Mouse (Mus musculus): ENCODE results near the gene Ifnar2. TPM values are rescaled to one million over a fixed set of nuclear protein-coding genes. Genes with fewer than 3 reads are reported as not detected.
A peak's percentile ranks its signal among the peaks of the same experiment; 100 is the strongest.

The Ifnar2 gene
- polyA plus RNA-seq, 1 experiment from 2014 or later: 75.5 TPM

GRCm38 (mm10) chr16:91390100-91390499 is 17.5 kb downstream of the Ifnar2 start:
- Histone ChIP-seq H3K9ac (ENCODE audit: low read depth, low read length) (no peak overlapping the region), H3K4me3 (ENCODE audit: low read depth, low read length) (no peak overlapping the region), H3K4me2 (replicated peaks; ENCODE audit: low read depth) (no peak overlapping the region), H3K36me3 (ENCODE audit: control insufficient read depth, insufficient read depth) (peaks cover 46% of the 10 kb centered on the region), H3K4me1 (replicated peaks; ENCODE audit: control insufficient read depth, insufficient read depth, low read length) (no peaks in the 10 kb centered on the region), H3K27me3 (replicated peaks; ENCODE audit: control insufficient read depth, insufficient read depth, low read length) (no peaks in the 10 kb centered on the region), H3K9me3 (ENCODE audit: control insufficient read depth) (0 out of 2 replicates have a peak, but pooled peaks cover 5% of the 10 kb centered on the region), H3K27ac (ENCODE audit: low read depth, low read length) (no peak overlapping the region)
- TF ChIP-seq CTCF (IDR thresholded peaks at IDR 0.05; ENCODE audit: low read depth): peak; percentile 75
- no peak for ATAC-seq
- 94% methylated on average over 4 of the region's 4 CpGs for WGBS

GRCm38 (mm10) chr16:91391421-91391820 is 18.8 kb downstream of the Ifnar2 start, which contains the start of gene Gm21970:
Gm21970 (plus strand) TSS chr16:91391721.
- Histone ChIP-seq H3K27ac (ENCODE audit: low read depth, low read length) (no peak within 1 kb of the TSS), H3K9ac (ENCODE audit: low read depth, low read length) (no peak within 1 kb of the TSS), H3K4me1 (replicated peaks; ENCODE audit: control insufficient read depth, insufficient read depth, low read length) (no peaks in the 10 kb centered on the region), H3K9me3 (ENCODE audit: control insufficient read depth) (0 out of 2 replicates have a peak, but pooled peaks cover 5% of the 10 kb centered on the region), H3K4me2 (replicated peaks; ENCODE audit: low read depth) (no peak within 1 kb of the TSS), H3K4me3 (ENCODE audit: low read depth, low read length) (no peak within 1 kb of the TSS), H3K36me3 (ENCODE audit: control insufficient read depth, insufficient read depth) (peaks cover 47% of the 10 kb centered on the region), H3K27me3 (replicated peaks; ENCODE audit: control insufficient read depth, insufficient read depth, low read length) (no peaks in the 10 kb centered on the region)
- WGBS: 81% methylated on average over 5 of the region's 5 CpGs
- no peak for ATAC-seq
- TF ChIP-seq CTCF (IDR thresholded peaks at IDR 0.05; ENCODE audit: low read depth): no peak

GRCm38 (mm10) chr16:91394826-91395410 is 22.3 kb downstream of the Ifnar2 start:
- H3K36me3 ChIP-seq (ENCODE audit: control insufficient read depth, insufficient read depth): peaks cover 29% of the 10 kb centered on the region
- H3K9me3 ChIP-seq (ENCODE audit: control insufficient read depth): 0 out of 2 replicates have a peak, but pooled peaks cover 2% of the 10 kb centered on the region
- WGBS: 65% methylated on average over 4 of the region's 4 CpGs
- ATAC-seq: no peak
- TF ChIP-seq CTCF (IDR thresholded peaks at IDR 0.05; ENCODE audit: low read depth): no peak
- no peaks in the 10 kb centered on the region for H3K27me3 ChIP-seq (replicated peaks; ENCODE audit: control insufficient read depth, insufficient read depth, low read length)
- H3K9ac ChIP-seq (ENCODE audit: low read depth, low read length): no peak overlapping the region
- no peak overlapping the region for H3K4me2 ChIP-seq (replicated peaks; ENCODE audit: low read depth)
- no peaks in the 10 kb centered on the region for H3K4me1 ChIP-seq (replicated peaks; ENCODE audit: control insufficient read depth, insufficient read depth, low read length)
- no peak overlapping the region for H3K27ac ChIP-seq (ENCODE audit: low read depth, low read length)
- no peak overlapping the region for H3K4me3 ChIP-seq (ENCODE audit: low read depth, low read length)

- H3K4me1 ChIP-seq (replicated peaks; ENCODE audit: control insufficient read depth, insufficient read depth, low read length): no peaks in the 10 kb centered on the region
- H3K27me3 ChIP-seq (replicated peaks; ENCODE audit: control insufficient read depth, insufficient read depth, low read length): no peaks in the 10 kb centered on the region
- no peak overlapping the region for H3K4me3 ChIP-seq (ENCODE audit: low read depth, low read length)
- 72% methylated on average over 8 of the region's 8 CpGs for WGBS
- peaks cover 29% of the 10 kb centered on the region for H3K36me3 ChIP-seq (ENCODE audit: control insufficient read depth, insufficient read depth)
- no peak for TF ChIP-seq CTCF (IDR thresholded peaks at IDR 0.05; ENCODE audit: low read depth)
- H3K4me2 ChIP-seq (replicated peaks; ENCODE audit: low read depth): no peak overlapping the region
- ATAC-seq: no peak
- no peak overlapping the region for H3K9ac ChIP-seq (ENCODE audit: low read depth, low read length)
- no peaks in the 10 kb centered on the region for H3K9me3 ChIP-seq (ENCODE audit: control insufficient read depth)
- no peak overlapping the region for H3K27ac ChIP-seq (ENCODE audit: low read depth, low read length)
Measured at GRCm38 (mm10) chr16:91395633-91396392, 23.2 kb downstream of the Ifnar2 start.

GRCm38 (mm10) chr16:91396844-91397537 is 24.4 kb downstream of the Ifnar2 start:
- H3K27ac ChIP-seq (ENCODE audit: low read depth, low read length): no peak overlapping the region
- H3K36me3 ChIP-seq (ENCODE audit: control insufficient read depth, insufficient read depth): peaks cover 24% of the 10 kb centered on the region; the same call in 1 of the 2 replicates
- no peak overlapping the region for H3K4me2 ChIP-seq (replicated peaks; ENCODE audit: low read depth)
- TF ChIP-seq CTCF (IDR thresholded peaks at IDR 0.05; ENCODE audit: low read depth): no peak
- WGBS: 73% methylated on average over 10 of the region's 10 CpGs
- H3K9ac ChIP-seq (ENCODE audit: low read depth, low read length): no peak overlapping the region
- no peaks in the 10 kb centered on the region for H3K9me3 ChIP-seq (ENCODE audit: control insufficient read depth)
- ATAC-seq: no peak
- H3K4me1 ChIP-seq (replicated peaks; ENCODE audit: control insufficient read depth, insufficient read depth, low read length): no peaks in the 10 kb centered on the region
- H3K4me3 ChIP-seq (ENCODE audit: low read depth, low read length): no peak overlapping the region
- no peaks in the 10 kb centered on the region for H3K27me3 ChIP-seq (replicated peaks; ENCODE audit: control insufficient read depth, insufficient read depth, low read length)

GRCm38 (mm10) chr16:91398030-91398429 is 25.4 kb downstream of the Ifnar2 start:
- H3K4me2 ChIP-seq (replicated peaks; ENCODE audit: low read depth): no peak overlapping the region
- H3K9ac ChIP-seq (ENCODE audit: low read depth, low read length): no peak overlapping the region
- H3K9me3 ChIP-seq (ENCODE audit: control insufficient read depth): no peaks in the 10 kb centered on the region
- peaks cover 15% of the 10 kb centered on the region; the same call in 1 of the 2 replicates for H3K36me3 ChIP-seq (ENCODE audit: control insufficient read depth, insufficient read depth)
- no peaks in the 10 kb centered on the region for H3K27me3 ChIP-seq (replicated peaks; ENCODE audit: control insufficient read depth, insufficient read depth, low read length)
- no peak for ATAC-seq
- H3K4me3 ChIP-seq (ENCODE audit: low read depth, low read length): no peak overlapping the region
- 89% methylated on average over 12 of the region's 12 CpGs for WGBS
- TF ChIP-seq CTCF (IDR thresholded peaks at IDR 0.05; ENCODE audit: low read depth): no peak
- no peak overlapping the region for H3K27ac ChIP-seq (ENCODE audit: low read depth, low read length)
- no peaks in the 10 kb centered on the region for H3K4me1 ChIP-seq (replicated peaks; ENCODE audit: control insufficient read depth, insufficient read depth, low read length)

Data from intestine, postnatal 0 days (tissue).